Mouse (Mus musculus) brain, embryonic 14.5 days (tissue): ENCODE results near the gene Msrb2. TPM values are rescaled to one million over a fixed set of nuclear protein-coding genes. Genes with fewer than 3 reads are reported as not detected.
A peak's percentile ranks its signal among the peaks of the same experiment; 100 is the strongest.

Source experiments
- DNase-seq: peaks from one replicate; pipeline ENCODE4 v3.0.0-alpha.2; 2011; ENCODE audit warnings: low read depth
- CTCF ChIP-seq: fragments of 200-500 bp; IDR thresholded peaks from 2 replicates; pipeline ENCODE4 v1.5.1; 2012; ENCODE audit warnings: inconsistent platforms, mild to moderate bottlenecking, moderate library complexity, borderline replicate concordance; ENCODE audit not compliant: insufficient read depth, insufficient read length; ENCODE audit errors: extremely low read depth
- POLR2A ChIP-seq: fragments of 200-500 bp; IDR thresholded peaks from 2 replicates; pipeline ENCODE4 v1.6.1; 2012; ENCODE audit warnings: mild to moderate bottlenecking, inconsistent platforms, borderline replicate concordance; ENCODE audit not compliant: poor library complexity, insufficient read depth, insufficient read length, severe bottlenecking; ENCODE audit errors: extremely low read depth
- polyA plus RNA-seq: library from polyadenylated mRNA; depleted of rRNA; stranded (reverse); fragments of >200 nt; gene quantifications from 2 replicates; pipeline ENCODE4 v1.2.3, GENCODE M21; 2012; rRNA removed

Msrb2 gene
- 7.0 and 7.4 TPM in 2 replicates for polyA plus RNA-seq

- TF ChIP-seq POLR2A, result no peak
- TF ChIP-seq CTCF, result peak; percentile 49; the same call in 1 of the 2 replicates
- DNase-seq, result peak; percentile 76
Measured at GRCm38 (mm10) chr2:19371390-19372158, at the start of gene Msrb2. TSS of gene Msrb2 (plus strand) at chr2:19371440.

DNA sequence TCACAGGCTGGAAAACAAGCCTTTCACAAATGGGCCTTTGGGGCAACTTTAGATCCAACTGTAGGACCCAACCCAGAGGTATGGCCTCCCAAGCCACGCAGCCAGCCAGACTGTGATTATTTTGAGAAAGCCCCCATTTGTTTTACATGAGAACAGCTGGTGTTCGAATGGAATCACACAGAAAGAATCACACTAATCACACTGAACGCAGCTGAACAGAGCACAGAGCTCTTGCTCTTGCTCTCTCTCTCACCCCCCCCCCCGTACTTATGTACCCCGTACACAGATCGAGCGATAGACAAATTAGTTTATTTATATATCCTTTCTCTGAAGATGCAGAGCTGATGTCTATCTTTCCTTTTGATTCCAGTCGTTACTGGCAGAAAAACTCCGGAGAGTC, 48.8 kb upstream of the Msrb2 start:
- TF ChIP-seq POLR2A (no peak), CTCF (no peak)
- DNase-seq, result peak; percentile 50

GRCm38 (mm10) chr2:19326376-19326775, 44.9 kb upstream of the Msrb2 start:
- TF ChIP-seq CTCF, result no peak
- TF ChIP-seq POLR2A, result no peak

GRCm38 (mm10) chr2:19327811-19328210, 43.4 kb upstream of the Msrb2 start:
- DNase-seq, result no peak
- no peak for TF ChIP-seq CTCF
- TF ChIP-seq POLR2A, result no peak

More at GRCm38 (mm10) chr2:19326376-19326775, 44.9 kb upstream of the Msrb2 start:
- DNase-seq, result no peak

- TF ChIP-seq POLR2A, result no peak
- TF ChIP-seq CTCF, result no peak
- DNase-seq, result peak; percentile 56
Measured at GRCm38 (mm10) chr2:19343901-19344635, 27.2 kb upstream of the Msrb2 start.

DNA sequence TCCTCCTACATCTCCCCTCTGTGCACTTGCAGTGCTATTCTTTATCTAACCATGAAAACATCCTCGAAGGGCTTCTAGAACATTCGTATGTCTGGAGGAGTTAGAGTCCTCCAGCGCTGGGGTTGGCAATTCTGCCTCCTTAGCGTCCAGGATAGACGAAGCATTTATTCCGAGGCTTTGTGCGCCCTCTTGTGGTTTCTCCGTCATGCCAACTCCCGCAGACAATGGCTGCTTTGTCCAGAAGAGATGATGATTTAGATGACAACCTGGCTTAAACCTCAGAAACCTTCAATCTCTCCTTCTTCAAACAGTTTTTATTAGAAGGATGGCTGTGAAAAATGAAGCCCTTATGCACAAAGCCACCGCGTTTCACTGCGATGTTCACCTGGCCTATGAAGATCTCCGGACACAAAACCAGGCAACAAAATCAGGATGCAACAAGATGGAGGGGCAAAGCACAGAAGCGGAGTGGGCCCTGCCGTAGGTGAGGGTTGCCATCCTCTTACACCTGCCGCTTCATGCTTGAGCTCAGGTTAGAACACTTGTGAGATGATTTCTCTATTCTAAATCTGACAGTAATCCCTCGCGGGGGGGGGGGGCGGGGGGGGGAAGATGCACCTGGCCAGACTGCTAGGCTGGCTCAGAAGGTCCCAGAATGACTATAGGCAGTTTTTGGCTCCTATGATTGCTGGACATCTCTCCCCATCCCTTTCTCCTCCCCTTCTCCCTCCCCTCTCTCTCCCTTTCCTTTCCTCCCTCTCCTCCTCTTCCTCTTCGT, 26.4 kb upstream of the Msrb2 start:
- no peak for TF ChIP-seq POLR2A
- TF ChIP-seq CTCF, result peak; percentile 92

DNA sequence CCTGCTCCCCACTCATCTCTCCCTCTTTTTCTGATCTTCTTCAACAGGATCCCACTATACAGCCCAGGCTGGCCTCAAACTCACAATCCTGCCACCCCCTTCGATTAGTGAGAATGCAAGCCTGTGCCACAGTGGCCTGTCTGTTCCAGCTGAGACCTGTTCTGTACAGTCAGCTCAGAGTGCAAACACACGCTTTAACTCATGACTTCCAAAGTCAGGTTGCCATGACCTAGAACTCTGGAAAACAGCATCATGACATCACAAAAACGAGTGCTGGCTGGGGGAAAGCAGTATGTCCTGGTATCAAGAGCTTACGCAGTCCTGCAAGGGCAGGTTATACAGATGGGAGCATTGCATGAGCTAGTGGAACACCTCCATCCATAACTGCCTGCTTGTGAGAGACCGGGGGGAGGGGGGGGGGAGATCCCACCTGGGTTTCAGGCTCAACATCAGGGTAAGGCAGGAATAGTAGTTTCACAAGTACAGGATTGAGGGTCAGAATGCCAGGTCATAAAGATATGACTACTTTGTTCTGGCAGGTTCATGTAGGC, 25.8 kb upstream of the Msrb2 start:
- peak; percentile 26 for DNase-seq
- TF ChIP-seq POLR2A, result no peak

More for the DNA sequence above, 26.4 kb upstream of the Msrb2 start:
- DNase-seq, result peak; percentile 95

GRCm38 (mm10) chr2:19348454-19348853, 22.8 kb upstream of the Msrb2 start:
- TF ChIP-seq CTCF (no peak), POLR2A (no peak)

DNA sequence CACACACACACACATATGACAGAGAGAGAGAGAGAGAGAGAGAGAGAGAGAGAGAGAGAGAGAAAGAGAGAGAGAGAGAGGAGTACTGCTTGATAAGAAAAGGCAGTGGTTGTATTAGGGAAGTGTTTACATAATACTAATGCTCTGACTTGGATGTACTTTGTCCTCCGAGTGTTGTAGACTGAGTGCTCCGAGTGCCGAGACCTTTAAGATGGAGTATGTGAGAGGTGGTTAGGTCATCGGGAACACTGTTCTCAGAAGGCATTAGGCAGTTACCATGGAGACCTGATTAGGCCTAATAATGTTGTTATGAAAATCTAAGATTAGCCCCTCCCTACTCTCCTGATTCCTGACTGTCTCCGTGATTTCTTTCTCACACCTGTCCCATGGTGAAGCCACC, 21.1 kb upstream of the Msrb2 start:
- TF ChIP-seq POLR2A, result no peak
- no peak for TF ChIP-seq CTCF
- DNase-seq, result no peak

More at GRCm38 (mm10) chr2:19348454-19348853, 22.8 kb upstream of the Msrb2 start:
- DNase-seq, result no peak

DNA sequence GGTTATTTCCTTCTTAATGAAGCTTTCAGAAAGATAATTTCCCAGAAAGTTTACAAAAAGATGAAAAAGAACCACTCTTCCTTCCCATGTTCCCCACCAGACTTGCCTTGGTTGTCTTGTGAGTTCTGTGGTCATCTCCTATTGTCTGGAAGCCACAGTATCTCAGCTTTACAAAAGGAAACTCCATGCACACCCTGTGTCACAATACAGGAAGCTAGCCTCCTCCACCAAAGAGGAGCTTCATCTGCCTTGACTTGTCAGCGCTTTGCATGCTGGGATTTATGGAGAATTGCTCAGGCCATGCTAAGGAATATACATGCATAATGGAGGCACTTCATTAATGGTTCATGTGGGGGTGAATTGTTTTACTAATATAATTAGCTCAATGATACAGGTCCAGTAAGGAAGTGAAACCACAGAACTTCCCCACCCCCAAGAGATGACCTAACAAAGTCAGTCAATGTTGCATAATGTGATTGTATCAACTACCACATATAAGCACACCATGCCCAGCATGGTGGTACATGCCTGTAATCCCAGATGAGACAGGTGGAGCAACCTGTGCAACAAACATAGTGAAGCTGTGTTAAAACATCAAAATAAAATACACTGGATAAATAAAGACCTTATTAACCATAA, 19.5 kb upstream of the Msrb2 start:
- no peak for TF ChIP-seq CTCF
- no peak for TF ChIP-seq POLR2A

DNA sequence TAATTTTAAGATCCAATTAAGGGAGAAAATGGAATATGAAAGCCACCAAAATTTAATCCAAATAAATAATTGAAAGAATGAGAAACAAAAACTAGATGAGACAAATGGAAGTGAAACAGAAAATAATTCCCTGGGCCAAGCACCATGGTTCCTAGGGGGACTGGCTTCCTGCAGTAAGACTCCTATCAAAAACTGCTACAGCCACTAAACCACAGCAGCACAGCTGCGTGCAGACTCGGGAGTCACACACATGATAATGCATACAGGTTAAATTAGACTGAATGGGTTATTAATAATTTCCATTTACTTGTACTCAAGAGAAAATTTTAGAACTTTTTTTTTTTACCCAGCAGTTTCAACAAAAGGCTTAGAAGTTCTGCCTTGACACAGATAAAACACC, 18.1 kb upstream of the Msrb2 start:
- no peak for TF ChIP-seq POLR2A
- DNase-seq, result no peak

More for the DNA sequence above, 19.5 kb upstream of the Msrb2 start:
- DNase-seq, result no peak

GRCm38 (mm10) chr2:19362880-19363279, 8.4 kb upstream of the Msrb2 start:
- no peak for TF ChIP-seq POLR2A
- no peak for TF ChIP-seq CTCF
- DNase-seq, result peak; percentile 55
